Mouse (Mus musculus): ENCODE results near the gene Gm6793. TPM values are rescaled to one million over a fixed set of nuclear protein-coding genes. Genes with fewer than 3 reads are reported as not detected.

The Gm6793 gene
- polyA plus RNA-seq, 1 experiment from 2014 or later: 0.12 TPM

DNA sequence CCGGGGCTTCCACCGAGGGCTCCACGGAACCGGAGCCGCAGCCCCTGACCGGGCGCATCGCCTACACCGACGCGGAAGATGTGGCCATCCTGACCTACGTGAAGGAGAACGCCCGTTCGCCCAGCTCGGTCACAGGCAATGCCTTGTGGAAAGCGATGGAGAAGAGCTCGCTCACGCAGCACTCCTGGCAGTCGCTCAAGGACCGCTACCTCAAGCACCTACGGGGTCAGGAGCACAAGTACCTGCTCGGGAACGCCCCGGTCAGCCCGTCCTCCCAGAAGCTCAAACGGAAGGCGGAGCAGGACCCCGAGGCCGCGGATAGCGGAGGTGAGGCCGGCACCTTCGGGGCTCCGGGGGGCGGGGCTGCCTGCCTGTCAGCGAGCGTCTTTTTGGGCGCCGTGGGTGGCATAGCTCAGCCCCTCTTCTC lies 3.0 kb downstream of the Gm6793 start:
- Histone ChIP-seq H3K4me3 (replicated peaks) (peak overlapping the region; percentile 85), H3K36me3 (peaks cover 34% of the 10 kb centered on the region), H3K4me1 (peaks cover 23% of the 10 kb centered on the region), H3K9me3 (replicated peaks) (no peaks in the 10 kb centered on the region), H3K27me3 (no peaks in the 10 kb centered on the region), H3K4me2 (peak overlapping the region; percentile 95), H3K9ac (peak overlapping the region; percentile 78), H3K27ac (peak overlapping the region; percentile 88)
- peak; percentile 80 for ATAC-seq (replicated peaks; ENCODE audit: low FRiP score)
- under 1% methylated on average over 40 of the region's 40 CpGs for WGBS

DNA sequence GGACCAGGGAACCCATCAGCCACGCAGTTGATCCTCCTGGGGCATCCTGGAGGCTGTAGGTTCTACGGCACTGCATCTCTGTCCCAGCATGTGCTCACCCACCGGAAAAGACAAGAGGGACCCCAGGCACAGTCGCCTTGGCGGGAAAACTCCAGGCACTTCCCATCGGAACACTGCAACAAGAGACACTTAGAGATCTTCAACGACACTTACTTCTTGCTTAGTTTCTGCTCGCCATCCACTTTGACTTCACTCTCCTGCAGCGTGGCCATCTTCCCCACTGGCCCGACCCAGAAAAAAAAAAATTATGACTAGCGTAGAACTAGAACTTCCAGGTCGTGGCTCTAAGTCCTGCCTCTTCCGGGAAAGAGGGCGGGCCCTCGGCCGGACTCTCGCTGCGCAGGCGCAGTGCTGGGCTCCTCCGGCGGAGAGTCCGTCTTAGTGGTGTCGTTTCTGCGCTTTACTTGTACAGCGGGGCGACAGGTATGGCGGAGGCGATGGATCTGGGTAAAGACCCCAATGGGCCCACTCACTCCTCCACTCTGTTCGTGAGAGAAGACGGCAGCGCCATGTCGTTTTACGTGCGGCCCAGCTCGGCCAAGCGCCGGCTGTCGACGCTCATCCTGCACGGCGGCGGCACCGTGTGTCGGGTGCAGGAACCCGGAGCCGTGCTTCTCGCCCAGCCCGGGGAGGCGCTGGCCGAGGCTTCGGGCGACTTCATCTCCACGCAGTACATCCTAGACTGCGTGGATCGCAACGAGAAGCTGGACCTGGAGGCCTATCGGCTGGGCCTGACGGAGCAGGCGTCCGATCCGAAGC lies 3.6 kb downstream of the Gm6793 start, which contains the start of the genes Kars and Terf2ip:
TSS of gene Kars (minus strand) at position 327 of the 819 bp plus-strand sequence.
TSS of gene Terf2ip (plus strand) at position 402 of the 819 bp plus-strand sequence.
- Histone ChIP-seq H3K9ac (peak within 1 kb of the TSS; percentile 78), H3K4me1 (peaks cover 23% of the 10 kb centered on the region), H3K36me3 (peaks cover 34% of the 10 kb centered on the region), H3K27me3 (no peaks in the 10 kb centered on the region), H3K27ac (peak within 1 kb of the TSS; percentile 88), H3K9me3 (replicated peaks) (no peaks in the 10 kb centered on the region), H3K4me2 (peak within 1 kb of the TSS; percentile 95), H3K4me3 (replicated peaks) (peak within 1 kb of the TSS; percentile 85)
- under 1% methylated on average over 61 of the region's 61 CpGs for WGBS
- peak; percentile 95 for ATAC-seq (replicated peaks; ENCODE audit: low FRiP score)

DNA sequence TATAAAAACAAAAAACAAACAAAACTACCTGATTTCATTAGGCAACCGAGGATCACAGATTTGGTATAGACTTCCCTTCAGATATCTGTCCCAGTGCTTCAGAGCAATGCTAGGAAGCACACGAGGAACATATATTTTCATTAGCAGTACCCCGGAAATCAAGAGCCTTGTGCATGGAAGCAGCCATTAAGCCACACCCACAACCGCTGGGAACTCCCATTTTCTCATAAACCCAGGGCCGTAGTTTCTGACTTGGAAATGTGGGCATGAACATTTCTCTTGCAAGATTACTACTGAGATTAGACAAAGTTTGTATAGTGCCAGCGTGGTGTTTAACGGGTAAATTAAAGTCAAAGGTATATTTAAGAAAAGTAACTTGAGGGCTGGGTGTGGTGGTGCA lies 5.3 kb downstream of the Gm6793 start:
- 89% methylated on average over 7 of the region's 7 CpGs for WGBS
- Histone ChIP-seq H3K36me3 (peaks cover 37% of the 10 kb centered on the region), H3K9ac (no peak overlapping the region), H3K4me3 (replicated peaks) (0 out of 2 replicates have a peak overlapping the region, but pooled peaks have one; percentile 85), H3K4me2 (peak overlapping the region; percentile 95), H3K27ac (no peak overlapping the region), H3K4me1 (peaks cover 23% of the 10 kb centered on the region), H3K9me3 (replicated peaks) (no peaks in the 10 kb centered on the region), H3K27me3 (no peaks in the 10 kb centered on the region)
- ATAC-seq (replicated peaks; ENCODE audit: low FRiP score): no peak

DNA sequence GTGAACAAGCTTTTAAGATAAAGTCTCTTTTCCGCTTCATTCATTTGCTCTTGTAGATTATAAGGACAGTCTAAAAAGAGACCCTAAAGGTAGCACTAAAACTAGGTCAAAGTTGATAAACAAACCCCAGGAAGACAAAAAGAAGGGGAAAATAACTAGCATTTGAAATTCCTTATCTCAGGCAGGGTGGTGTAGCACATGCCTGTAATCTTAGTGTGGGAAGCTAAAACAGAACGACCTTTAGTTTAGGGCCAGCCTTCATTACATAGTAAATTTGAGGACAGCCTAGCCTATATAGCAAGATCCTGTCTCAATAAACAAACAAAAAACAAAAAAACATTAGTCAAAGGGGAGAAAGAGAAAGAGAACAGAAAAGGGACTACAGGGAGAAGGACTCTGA lies 7.2 kb downstream of the Gm6793 start:
- ATAC-seq (replicated peaks; ENCODE audit: low FRiP score): no peak
- H3K4me3 ChIP-seq (replicated peaks): no peak overlapping the region
- no peaks in the 10 kb centered on the region for H3K27me3 ChIP-seq

DNA sequence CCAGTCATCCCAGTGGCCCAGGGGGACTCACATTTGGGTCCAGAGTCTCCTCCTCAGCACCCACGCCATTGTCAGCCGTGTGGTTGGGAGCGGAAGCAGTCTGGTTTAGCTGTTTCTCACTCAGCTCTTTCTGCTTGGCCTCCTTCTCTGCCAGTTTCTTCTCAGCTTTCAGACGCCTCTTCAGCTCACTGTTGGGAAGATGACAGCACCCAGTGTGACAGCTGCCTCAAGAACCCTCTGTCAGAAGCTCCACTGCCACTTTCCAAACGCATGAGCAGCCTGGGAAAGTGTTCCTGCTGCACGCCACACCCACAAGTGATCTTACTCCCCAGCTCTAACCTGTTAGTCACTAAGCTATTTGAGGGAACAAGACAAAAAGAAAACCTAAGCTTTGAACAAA lies 9.2 kb downstream of the Gm6793 start:
- WGBS: 92% methylated on average over 6 of the region's 6 CpGs
- no peak overlapping the region for H3K4me2 ChIP-seq
- H3K36me3 ChIP-seq: peaks cover 77% of the 10 kb centered on the region
- no peaks in the 10 kb centered on the region for H3K27me3 ChIP-seq
- ATAC-seq (replicated peaks; ENCODE audit: low FRiP score): no peak
- H3K9ac ChIP-seq: no peak overlapping the region
- H3K4me1 ChIP-seq: peaks cover 12% of the 10 kb centered on the region
- H3K9me3 ChIP-seq (replicated peaks): no peaks in the 10 kb centered on the region
- no peak overlapping the region for H3K4me3 ChIP-seq (replicated peaks)
- no peak overlapping the region for H3K27ac ChIP-seq

More for the DNA sequence above, 7.2 kb downstream of the Gm6793 start:
- peaks cover 16% of the 10 kb centered on the region for H3K4me1 ChIP-seq
- H3K27ac ChIP-seq: no peak overlapping the region
- H3K9me3 ChIP-seq (replicated peaks): no peaks in the 10 kb centered on the region
- H3K4me2 ChIP-seq: no peak overlapping the region
- 92% methylated on average over 2 of the region's 2 CpGs for WGBS
- no peak overlapping the region for H3K9ac ChIP-seq
- H3K36me3 ChIP-seq: peaks cover 56% of the 10 kb centered on the region

DNA sequence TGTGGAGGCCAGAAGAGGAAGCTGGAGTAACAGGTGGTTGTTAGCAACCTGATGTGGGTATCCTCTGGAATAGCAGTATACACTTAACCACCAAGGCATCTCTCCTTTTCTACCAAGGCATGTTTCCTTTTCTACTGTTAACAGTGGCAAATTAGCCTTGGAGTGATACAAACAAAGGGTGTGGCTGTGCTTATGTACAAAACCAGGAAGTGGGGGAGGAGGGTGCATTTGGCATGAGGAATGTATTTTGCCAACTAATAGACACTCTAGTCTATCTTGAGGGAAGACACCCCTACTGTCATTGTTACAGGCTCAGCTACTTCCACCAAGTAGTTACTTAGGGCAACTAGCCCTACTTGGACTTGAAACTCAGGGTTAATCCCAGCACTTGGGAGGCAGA lies 10.1 kb downstream of the Gm6793 start:
- H3K27me3 ChIP-seq: no peaks in the 10 kb centered on the region
- H3K4me1 ChIP-seq: peaks cover 4% of the 10 kb centered on the region
- no peaks in the 10 kb centered on the region for H3K9me3 ChIP-seq (replicated peaks)
- H3K4me2 ChIP-seq: no peak overlapping the region
- no peak for ATAC-seq (replicated peaks; ENCODE audit: low FRiP score)
- H3K27ac ChIP-seq: no peak overlapping the region
- H3K36me3 ChIP-seq: peaks cover 85% of the 10 kb centered on the region
- no peak overlapping the region for H3K9ac ChIP-seq
- no peak overlapping the region for H3K4me3 ChIP-seq (replicated peaks)

DNA sequence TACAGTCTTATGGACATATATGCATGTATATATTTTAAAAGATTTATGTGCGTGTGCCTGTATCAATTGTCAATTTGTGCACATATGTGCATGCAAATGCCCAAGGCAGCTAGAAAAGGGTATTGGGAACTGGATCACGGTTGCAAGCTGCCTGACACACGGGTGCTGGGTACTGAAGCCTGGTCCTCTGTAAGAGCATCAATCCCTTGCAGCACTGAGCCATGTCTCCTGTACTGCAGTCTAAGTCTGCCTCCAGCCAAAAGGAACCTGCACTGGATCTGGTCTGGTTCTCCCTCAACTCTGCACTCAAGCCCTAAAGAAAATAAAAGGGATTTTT lies 22.2 kb downstream of the Gm6793 start:
- peak overlapping the region; percentile 78; the same call in 1 of the 2 replicates for H3K4me2 ChIP-seq
- H3K4me3 ChIP-seq (replicated peaks): peak overlapping the region; percentile 85
- 75% methylated on average over 3 of the region's 3 CpGs for WGBS
- H3K27ac ChIP-seq: no peak overlapping the region
- no peaks in the 10 kb centered on the region for H3K27me3 ChIP-seq
- no peak for ATAC-seq (replicated peaks; ENCODE audit: low FRiP score)
- peaks cover 73% of the 10 kb centered on the region for H3K36me3 ChIP-seq
- H3K4me1 ChIP-seq: peaks cover 7% of the 10 kb centered on the region
- no peaks in the 10 kb centered on the region for H3K9me3 ChIP-seq (replicated peaks)
- H3K9ac ChIP-seq: no peak overlapping the region

DNA sequence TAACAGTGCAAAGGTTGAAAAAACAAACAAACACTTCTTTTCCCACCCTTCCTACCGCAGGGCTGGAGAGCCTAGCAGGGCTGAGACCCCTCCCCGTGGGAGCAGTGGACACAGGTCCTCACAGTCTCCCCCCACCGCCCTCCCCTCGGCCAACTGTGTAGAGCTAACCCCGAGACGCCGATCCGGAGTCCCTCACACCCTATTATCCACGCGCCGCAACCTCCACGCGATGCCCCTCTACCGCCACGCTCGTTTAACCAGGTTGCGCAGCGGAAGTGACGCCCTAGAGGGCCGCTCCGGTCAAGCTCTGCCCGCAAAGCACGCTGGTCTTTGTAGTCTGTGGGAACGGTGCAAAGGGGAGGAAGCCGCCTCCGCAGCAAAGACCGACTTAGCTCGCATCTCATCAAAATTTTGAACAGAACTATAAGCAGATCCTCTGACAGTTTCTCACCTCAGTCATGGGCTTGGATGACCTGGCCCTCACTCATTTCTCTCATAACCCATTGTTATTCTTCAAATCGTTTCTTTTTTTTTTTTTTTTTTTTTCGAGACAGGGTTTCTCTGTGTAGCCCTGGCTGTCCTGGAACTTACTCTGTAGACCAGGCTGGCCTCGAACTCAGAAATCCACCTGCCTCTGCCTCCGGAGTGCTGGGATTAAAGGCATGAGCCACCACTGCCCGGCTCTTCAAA lies 22.7 kb downstream of the Gm6793 start, which contains the start of gene Adat1:
TSS of gene Adat1 (minus strand) at position 290 of the 690 bp plus-strand sequence.
- WGBS: 4% methylated on average over 33 of the region's 33 CpGs
- Histone ChIP-seq H3K9me3 (replicated peaks) (no peaks in the 10 kb centered on the region), H3K27ac (no peak within 1 kb of the TSS), H3K4me1 (peaks cover 7% of the 10 kb centered on the region), H3K9ac (peak within 1 kb of the TSS; percentile 85), H3K27me3 (no peaks in the 10 kb centered on the region), H3K4me2 (peak within 1 kb of the TSS; percentile 78), H3K36me3 (peaks cover 72% of the 10 kb centered on the region), H3K4me3 (replicated peaks) (peak within 1 kb of the TSS; percentile 85)
- peak; percentile 97 for ATAC-seq (replicated peaks; ENCODE audit: low FRiP score)

DNA sequence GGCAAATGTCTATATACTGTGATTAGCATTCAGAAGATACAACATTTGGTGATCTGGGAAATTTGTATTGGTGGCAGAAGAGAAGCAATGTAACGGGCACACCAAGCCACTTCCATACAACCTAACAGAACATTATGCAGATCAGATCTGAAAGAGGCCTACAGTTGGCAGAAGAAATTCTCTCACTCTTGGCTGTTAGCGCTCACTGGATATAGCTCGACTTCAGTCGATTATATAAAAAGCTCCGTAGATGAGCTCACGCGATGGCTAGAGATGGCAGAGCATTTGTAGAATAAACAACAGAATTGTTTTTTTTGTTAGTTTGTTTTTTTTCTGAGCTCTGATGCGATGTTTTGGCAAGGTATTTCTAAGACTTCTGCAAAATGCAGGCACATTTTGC lies 23.6 kb downstream of the Gm6793 start:
- Histone ChIP-seq H3K36me3 (peaks cover 69% of the 10 kb centered on the region), H3K9ac (peak overlapping the region; percentile 85), H3K4me2 (peak overlapping the region; percentile 78), H3K27ac (no peak overlapping the region), H3K27me3 (no peaks in the 10 kb centered on the region), H3K9me3 (replicated peaks) (no peaks in the 10 kb centered on the region), H3K4me3 (replicated peaks) (peak overlapping the region; percentile 85), H3K4me1 (peaks cover 7% of the 10 kb centered on the region)
- 67% methylated on average over 8 of the region's 8 CpGs for WGBS
- no peak for ATAC-seq (replicated peaks; ENCODE audit: low FRiP score)

DNA sequence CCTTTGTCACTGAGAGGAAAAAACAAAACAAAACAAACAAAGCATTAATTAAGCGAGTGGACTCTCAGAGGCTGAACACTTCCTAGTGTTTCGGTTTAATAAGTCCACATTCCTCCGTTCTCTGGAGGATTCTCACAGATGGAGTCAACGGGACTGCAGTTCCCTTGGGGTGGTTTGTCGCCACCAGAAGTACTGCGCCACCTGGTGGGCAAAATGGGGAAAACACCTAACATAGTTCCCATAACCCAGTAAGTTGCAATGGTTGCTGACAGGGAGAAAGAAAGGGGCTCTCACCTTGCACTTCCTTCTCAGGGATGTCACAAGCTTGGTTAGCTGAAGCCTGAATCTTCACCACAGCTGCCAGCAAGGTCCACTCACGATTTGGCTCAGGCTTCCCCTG lies 24.9 kb downstream of the Gm6793 start:
- Histone ChIP-seq H3K27me3 (no peaks in the 10 kb centered on the region), H3K9ac (no peak overlapping the region), H3K27ac (no peak overlapping the region), H3K4me3 (replicated peaks) (no peak overlapping the region), H3K4me1 (peaks cover 10% of the 10 kb centered on the region), H3K36me3 (peaks cover 68% of the 10 kb centered on the region), H3K9me3 (replicated peaks) (no peaks in the 10 kb centered on the region), H3K4me2 (peak overlapping the region; percentile 17; the same call in 1 of the 2 replicates)
- WGBS: 15% methylated on average over 7 of the region's 7 CpGs
- 0 out of 2 replicates have a peak, but pooled peaks have one; percentile 23 for ATAC-seq (replicated peaks; ENCODE audit: low FRiP score)

DNA sequence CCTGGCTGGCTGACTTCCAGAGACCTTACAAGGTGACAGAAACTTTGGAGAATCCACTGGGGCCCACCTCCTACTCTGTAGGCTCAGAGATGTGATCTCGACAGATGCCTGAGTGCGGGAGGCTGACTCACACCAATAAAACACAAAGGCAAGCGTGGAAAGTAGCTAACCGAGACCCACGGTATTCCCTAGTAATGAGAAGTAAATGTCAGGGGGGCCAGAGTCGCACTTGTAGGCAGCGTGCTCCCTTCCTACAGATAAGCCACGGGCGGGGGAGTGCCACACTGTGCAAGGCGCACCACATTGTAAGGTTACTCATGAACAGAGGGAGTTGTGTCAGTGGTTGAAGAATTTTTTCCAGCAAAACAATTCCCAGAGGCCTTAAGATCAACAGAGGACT lies 30.3 kb downstream of the Gm6793 start:
- Histone ChIP-seq H3K4me3 (replicated peaks) (no peak overlapping the region), H3K9me3 (replicated peaks) (no peaks in the 10 kb centered on the region), H3K4me2 (no peak overlapping the region), H3K27ac (peak overlapping the region; percentile 57), H3K27me3 (no peaks in the 10 kb centered on the region), H3K36me3 (peaks cover 71% of the 10 kb centered on the region), H3K4me1 (peaks cover 11% of the 10 kb centered on the region), H3K9ac (no peak overlapping the region)
- WGBS: 58% methylated on average over 10 of the region's 10 CpGs
- ATAC-seq (replicated peaks; ENCODE audit: low FRiP score): no peak

DNA sequence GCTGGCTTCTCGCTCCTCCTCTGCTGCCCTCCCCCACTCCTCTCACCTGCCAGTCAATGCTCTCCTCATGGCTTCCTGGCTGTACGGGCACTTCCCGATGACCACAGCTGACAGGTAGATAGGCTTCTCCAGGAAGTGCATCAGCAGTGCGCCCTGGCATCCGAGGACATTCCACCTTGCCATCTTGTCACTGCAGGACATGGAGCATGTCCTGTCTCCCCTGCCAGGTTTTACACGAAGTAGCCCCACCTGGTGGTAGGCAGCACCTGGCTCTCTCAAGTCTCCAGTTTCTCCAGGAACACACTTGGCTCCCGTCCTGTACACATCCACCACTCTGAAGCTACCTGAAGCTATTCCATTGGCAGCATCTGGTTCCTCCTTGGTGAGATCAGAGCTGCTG lies 32.7 kb downstream of the Gm6793 start:
- Histone ChIP-seq H3K27me3 (no peaks in the 10 kb centered on the region), H3K9me3 (replicated peaks) (no peaks in the 10 kb centered on the region), H3K9ac (no peak overlapping the region), H3K4me1 (peaks cover 11% of the 10 kb centered on the region), H3K27ac (no peak overlapping the region), H3K4me3 (replicated peaks) (no peak overlapping the region), H3K36me3 (peaks cover 52% of the 10 kb centered on the region), H3K4me2 (no peak overlapping the region)
- no peak for ATAC-seq (replicated peaks; ENCODE audit: low FRiP score)
- 77% methylated on average over 7 of the region's 7 CpGs for WGBS

All from kidney, embryonic 15.5 days (tissue).